Mouse (Mus musculus) forebrain, postnatal 0 days (tissue): ENCODE results near the gene Asb17. TPM values are rescaled to one million over a fixed set of nuclear protein-coding genes. Genes with fewer than 3 reads are reported as not detected.
"Not testable (repeated sequence)": the region's sequence is repeated elsewhere in the genome, so short reads cannot be mapped to it uniquely, and the experiment has no call there.

Experiments used
- ATAC-seq: fragments of 200-750 bp; cut with Nextera tagmentation; 2 replicates; pipeline ENCODE4 v1.8.0; 2017; ENCODE audit warnings: mild to moderate bottlenecking, moderate library complexity
- DNase-seq: peaks from one replicate; pipeline ENCODE4 v3.0.0-alpha.2; 2015
- H3K27ac ChIP-seq: fragments of 300-500 bp; sonication (generic); 2 replicates; pipeline ENCODE4 v1.5.1; 2014; ENCODE audit warnings: low read depth, mild to moderate bottlenecking, antibody characterized with exemption, low read length, moderate library complexity, mixed read lengths
- H3K27me3 ChIP-seq: fragments of 300-500 bp; sonication (generic); 2 replicates; pipeline ENCODE4 v1.6.1; 2014; ENCODE audit warnings: mild to moderate bottlenecking, low read length, mixed read lengths; ENCODE audit not compliant: insufficient read depth
- H3K36me3 ChIP-seq: fragments of 300-500 bp; sonication (generic); 2 replicates; pipeline ENCODE4 v1.6.1; 2014; ENCODE audit warnings: mild to moderate bottlenecking, moderate library complexity; ENCODE audit not compliant: insufficient read depth
- H3K4me1 ChIP-seq: fragments of 300-500 bp; sonication (generic); 2 replicates; pipeline ENCODE4 v1.6.1; 2014; ENCODE audit warnings: antibody characterized with exemption; ENCODE audit not compliant: insufficient read depth
- H3K4me2 ChIP-seq: fragments of 300-500 bp; sonication (generic); 2 replicates; pipeline ENCODE4 v1.6.1; 2014; ENCODE audit warnings: low read depth, mild to moderate bottlenecking, moderate library complexity
- H3K4me3 ChIP-seq: fragments of 300-500 bp; sonication (generic); 2 replicates; pipeline ENCODE4 v1.5.1; 2014; ENCODE audit warnings: low read depth, low read length, mixed read lengths
- H3K9ac ChIP-seq: fragments of 300-500 bp; sonication (generic); 2 replicates; pipeline ENCODE4 v1.6.1; 2014; ENCODE audit warnings: mild to moderate bottlenecking
- H3K9me3 ChIP-seq: fragments of 300-500 bp; sonication (generic); 2 replicates; pipeline ENCODE4 v1.6.1; 2016; ENCODE audit warnings: low read length
- CTCF ChIP-seq: sonication (generic); IDR thresholded peaks from 2 replicates; pipeline ENCODE4 v1.5.1; 2016; ENCODE audit warnings: antibody characterized with exemption, control low read depth, low read depth
- WGBS: fragments of 180-500 bp; shearing (Covaris S2); extraction: QIAGEN DNeasy Blood & Tissue Kit; methylation state at CpG from one replicate; pipeline ENCODE4 v1.1.7; 2014; 5-methylcytosine and 5-hydroxymethylcytosine counted together
- polyA plus RNA-seq: library from polyadenylated mRNA; unstranded; fragments of >200 nt; fragmentation: Nextera tagmentation; extraction: Ambion mirVana; gene quantifications from 2 replicates; pipeline ENCODE4 v1.2.1, GENCODE M21; 2015
- total RNA-seq: library from RNA; depleted of rRNA; stranded (reverse); fragments of >200 nt; gene quantifications from 2 replicates; pipeline ENCODE4 v1.2.3, GENCODE M21; 2014

Asb17 gene
- total and polyA plus RNA-seq, 2 experiments from 2014 or later: not detected

GRCm38 (mm10) chr3:153845500-153845899 lies 1.5 kb downstream of the Asb17 start:
- WGBS: 89% methylated on average over 2 of the region's 2 CpGs
- no peak for TF ChIP-seq CTCF

DNA sequence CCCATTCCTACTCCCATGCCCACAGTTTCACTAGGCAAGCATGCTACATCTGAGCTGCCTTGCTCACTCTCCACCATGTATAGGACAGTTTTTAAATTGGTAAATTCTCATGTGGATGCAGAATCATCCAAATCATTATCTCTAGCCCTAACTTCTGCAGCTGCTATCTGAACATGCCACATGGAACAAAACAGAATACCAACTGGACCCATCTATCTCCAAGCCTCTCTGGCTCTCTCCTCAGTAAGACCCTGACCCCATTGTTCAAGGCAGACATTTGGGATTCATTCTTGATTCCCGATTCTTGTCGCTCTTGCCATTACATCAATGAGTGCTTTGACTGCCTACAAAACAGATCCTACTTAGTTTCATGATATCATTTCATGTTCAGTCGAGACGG lies 2.1 kb downstream of the Asb17 start:
- no peaks in the 10 kb centered on the region for H3K36me3 ChIP-seq
- TF ChIP-seq CTCF: no peak
- 89% methylated on average over 4 of the region's 4 CpGs for WGBS

More at GRCm38 (mm10) chr3:153845500-153845899, 1.5 kb downstream of the Asb17 start:
- H3K27me3 ChIP-seq: no peaks in the 10 kb centered on the region
- H3K4me2 ChIP-seq: no peak overlapping the region
- no peaks in the 10 kb centered on the region for H3K9me3 ChIP-seq
- H3K27ac ChIP-seq: no peak overlapping the region
- H3K4me1 ChIP-seq: no peaks in the 10 kb centered on the region
- no peak for ATAC-seq
- no peak overlapping the region for H3K9ac ChIP-seq
- H3K4me3 ChIP-seq: no peak overlapping the region
- H3K36me3 ChIP-seq: no peaks in the 10 kb centered on the region
- no peak for DNase-seq

DNA sequence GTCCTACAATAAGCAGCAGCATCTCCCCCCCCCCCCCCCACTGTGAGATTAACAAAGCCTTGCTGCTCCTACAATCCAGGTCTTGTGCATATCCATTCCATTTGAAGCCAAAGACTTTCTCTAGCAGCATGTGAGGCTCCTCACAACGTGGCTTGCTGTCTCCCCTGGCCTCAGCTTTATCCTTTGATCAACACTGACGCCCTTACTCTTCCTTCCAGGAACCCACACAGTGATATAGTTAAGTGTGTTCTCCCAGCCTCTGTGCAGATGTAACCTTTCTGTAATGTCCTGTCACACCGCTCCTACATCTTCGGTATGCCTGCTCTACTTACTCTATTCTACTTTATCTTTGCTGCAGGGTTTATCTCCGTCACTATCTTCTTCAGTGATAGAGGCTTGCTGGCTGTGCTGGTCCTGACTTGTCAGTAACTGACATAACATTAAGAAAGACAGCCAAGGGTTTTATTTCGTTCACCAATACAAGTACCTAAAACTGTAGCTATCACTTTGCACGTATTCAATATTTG lies 3.3 kb downstream of the Asb17 start:
- H3K4me3 ChIP-seq: no peak overlapping the region
- no peak overlapping the region for H3K27ac ChIP-seq
- no peaks in the 10 kb centered on the region for H3K9me3 ChIP-seq
- TF ChIP-seq CTCF: no peak
- no peaks in the 10 kb centered on the region for H3K4me1 ChIP-seq
- no peaks in the 10 kb centered on the region for H3K27me3 ChIP-seq
- no peak overlapping the region for H3K9ac ChIP-seq
- DNase-seq: no peak
- 86% methylated on average over 7 of the region's 7 CpGs for WGBS
- no peaks in the 10 kb centered on the region for H3K36me3 ChIP-seq
- H3K4me2 ChIP-seq: no peak overlapping the region
- ATAC-seq: no peak

More for the DNA sequence above, 2.1 kb downstream of the Asb17 start:
- H3K4me2 ChIP-seq: no peak overlapping the region
- H3K27ac ChIP-seq: no peak overlapping the region
- ATAC-seq: no peak
- no peak overlapping the region for H3K9ac ChIP-seq
- H3K27me3 ChIP-seq: no peaks in the 10 kb centered on the region
- DNase-seq: no peak
- H3K9me3 ChIP-seq: no peaks in the 10 kb centered on the region
- H3K4me1 ChIP-seq: no peaks in the 10 kb centered on the region
- H3K4me3 ChIP-seq: no peak overlapping the region

DNA sequence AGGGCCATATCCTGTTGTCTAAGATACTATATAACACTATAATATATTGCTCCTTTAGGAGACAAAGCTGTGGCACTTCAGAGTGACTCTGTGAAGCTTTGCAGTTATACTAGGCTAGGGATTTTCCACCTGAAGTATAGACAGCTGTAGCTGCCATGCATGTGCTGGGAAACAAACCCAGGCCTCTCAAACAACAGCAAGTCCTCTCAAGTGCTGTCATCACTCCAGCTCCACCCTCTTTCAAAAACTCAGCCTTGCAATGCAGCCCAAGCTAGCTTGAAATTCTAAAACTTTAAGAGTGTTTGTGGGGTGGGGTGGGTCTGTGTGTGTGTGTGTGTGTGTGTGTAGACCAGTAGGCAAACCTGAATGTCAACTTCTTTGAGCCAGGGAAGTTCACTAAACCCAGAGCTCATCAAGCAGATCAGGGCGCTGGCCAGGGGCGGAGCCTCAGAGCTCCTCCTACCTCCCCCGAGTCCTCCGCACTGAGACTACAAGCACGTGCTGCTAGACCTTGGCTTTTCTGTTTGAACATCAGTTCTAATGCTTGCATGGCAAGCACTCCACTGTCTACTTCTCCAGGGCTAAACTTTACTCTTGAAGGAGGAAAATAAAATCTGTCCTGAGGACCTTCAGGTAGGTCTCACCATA lies 5.5 kb downstream of the Asb17 start:
- no peaks in the 10 kb centered on the region for H3K27me3 ChIP-seq
- H3K4me3 ChIP-seq: no peak overlapping the region
- no peak overlapping the region for H3K27ac ChIP-seq
- DNase-seq: no peak
- no peaks in the 10 kb centered on the region for H3K4me1 ChIP-seq
- H3K9me3 ChIP-seq: no peaks in the 10 kb centered on the region
- H3K9ac ChIP-seq: no peak overlapping the region
- no peak overlapping the region for H3K4me2 ChIP-seq
- no peak for TF ChIP-seq CTCF
- 9% methylated on average over 5 of the region's 5 CpGs for WGBS
- no peaks in the 10 kb centered on the region for H3K36me3 ChIP-seq
- no peak for ATAC-seq

DNA sequence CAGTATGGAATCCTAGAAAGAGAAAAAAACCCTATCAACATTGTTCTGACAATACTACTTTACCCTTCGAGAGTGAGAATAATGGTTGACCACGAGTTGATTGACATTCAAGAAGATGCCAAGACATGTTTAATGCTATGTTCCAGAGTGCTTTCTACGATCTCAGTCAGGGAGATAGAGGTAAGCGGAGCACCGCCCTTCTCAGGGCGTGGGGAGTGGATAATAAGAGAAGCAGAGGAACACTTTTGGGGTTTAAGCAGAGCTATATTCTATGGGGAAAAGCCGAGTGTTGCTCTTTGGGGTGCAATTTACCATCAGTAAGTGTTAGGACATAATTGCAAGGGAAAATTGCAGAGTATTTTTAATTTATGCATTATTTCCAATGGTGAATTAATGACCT lies 6.8 kb downstream of the Asb17 start:
- no peak overlapping the region for H3K4me3 ChIP-seq
- no peaks in the 10 kb centered on the region for H3K27me3 ChIP-seq
- H3K36me3 ChIP-seq: no peaks in the 10 kb centered on the region
- TF ChIP-seq CTCF: no peak
- ATAC-seq: no peak
- DNase-seq: no peak
- H3K27ac ChIP-seq: no peak overlapping the region
- H3K4me1 ChIP-seq: no peaks in the 10 kb centered on the region
- H3K9ac ChIP-seq: no peak overlapping the region
- no peak overlapping the region for H3K4me2 ChIP-seq
- H3K9me3 ChIP-seq: no peaks in the 10 kb centered on the region
- 66% methylated on average over 7 of the region's 7 CpGs for WGBS

DNA sequence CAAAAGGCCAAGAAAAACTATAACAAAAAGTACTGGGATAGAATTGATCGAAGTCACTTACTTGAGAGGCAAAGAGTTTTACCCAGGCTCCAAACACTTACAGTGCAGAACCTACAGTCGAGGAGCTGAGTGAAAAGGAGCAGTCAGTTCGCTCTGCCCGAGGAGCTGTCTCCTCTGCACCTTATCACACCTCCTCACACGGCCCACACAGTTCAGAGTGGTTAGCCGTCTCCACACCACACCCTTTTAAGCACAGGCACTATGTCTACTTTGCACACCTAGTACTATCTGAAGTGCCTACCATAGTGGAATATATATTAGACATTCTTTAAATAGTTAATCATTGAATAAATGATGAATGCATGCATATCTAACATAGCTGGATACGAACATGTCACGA lies 8.3 kb downstream of the Asb17 start:
- ATAC-seq: no peak

GRCm38 (mm10) chr3:153858350-153859001 lies 14.5 kb downstream of the Asb17 start:
- Histone ChIP-seq H3K9ac (no peak overlapping the region), H3K36me3 (no peaks in the 10 kb centered on the region), H3K27ac (no peak overlapping the region), H3K4me1 (no peaks in the 10 kb centered on the region), H3K9me3 (no peaks in the 10 kb centered on the region), H3K4me2 (no peak overlapping the region), H3K4me3 (no peak overlapping the region), H3K27me3 (no peaks in the 10 kb centered on the region)
- ATAC-seq (no peak), DNase-seq (no peak)
- 87% methylated on average over 10 of the region's 10 CpGs for WGBS
- TF ChIP-seq CTCF: no peak

More for the DNA sequence above, 8.3 kb downstream of the Asb17 start:
- DNase-seq: no peak
- Histone ChIP-seq H3K4me2 (no peak overlapping the region), H3K27me3 (no peaks in the 10 kb centered on the region), H3K9ac (no peak overlapping the region), H3K4me1 (no peaks in the 10 kb centered on the region), H3K36me3 (no peaks in the 10 kb centered on the region), H3K4me3 (no peak overlapping the region), H3K27ac (no peak overlapping the region), H3K9me3 (no peaks in the 10 kb centered on the region)
- 85% methylated on average over 8 of the region's 8 CpGs for WGBS
- no peak for TF ChIP-seq CTCF

DNA sequence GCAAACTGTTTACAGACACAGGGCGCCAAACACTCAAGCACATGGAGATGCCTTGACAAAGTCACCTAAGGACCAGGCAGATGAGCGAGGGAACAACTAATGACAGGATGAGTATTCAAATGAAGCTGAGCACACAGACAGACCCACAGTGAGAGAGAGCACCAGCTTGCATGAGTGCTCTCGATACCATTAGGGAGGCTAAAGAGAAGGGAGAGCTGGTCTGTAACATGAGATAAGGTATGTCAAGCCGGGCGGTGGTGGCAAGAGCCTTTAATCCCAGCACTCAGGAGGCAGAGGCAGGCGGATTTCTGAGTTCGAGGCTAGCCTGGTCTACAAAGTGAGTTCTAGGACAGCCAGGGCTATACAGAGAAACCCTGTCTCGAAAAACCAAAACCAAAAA lies 16.4 kb downstream of the Asb17 start:
- not testable (repeated sequence) for DNase-seq, H3K9ac ChIP-seq, H3K9me3 ChIP-seq, ATAC-seq, H3K27me3 ChIP-seq, H3K27ac ChIP-seq, H3K36me3 ChIP-seq, H3K4me2 ChIP-seq, H3K4me3 ChIP-seq, H3K4me1 ChIP-seq
- WGBS: 95% methylated on average over 8 of the region's 8 CpGs
